In genomic region chr2:135101943-135102342, GRCm38 (mm10) we compare ENCODE assay signal across 15 mouse cellular contexts.
"Had no signal": no experiment of that assay in that cellular context is flagged by ENCODE, and none has a peak within 500 bp of the region (broad histone marks: within the 10 kb centered on the region; RNA-seq: fewer than 3 reads in every experiment).

No protein-coding gene starts in this region.

- H3K36me3 ChIP-seq: kidney, embryonic 15.5 days; limb, embryonic 10.5 days; liver, embryonic 15.5 days; midbrain, embryonic 10.5 days had no signal

- H3K9ac ChIP-seq: kidney, embryonic 15.5 days; liver, embryonic 15.5 days had no signal

- H3K9me3 ChIP-seq: kidney, embryonic 15.5 days; limb, embryonic 10.5 days; liver, embryonic 15.5 days; midbrain, embryonic 10.5 days had no signal

- H3K27me3 ChIP-seq: kidney, embryonic 15.5 days; liver, embryonic 15.5 days had no signal

- H3K4me2 ChIP-seq: kidney, embryonic 15.5 days; liver, embryonic 11.5 days; liver, embryonic 15.5 days had no signal

- H3K4me3 ChIP-seq: kidney, embryonic 15.5 days; left cerebral cortex, adult 2 months; limb, embryonic 10.5 days; liver, embryonic 15.5 days; midbrain, embryonic 10.5 days had no signal

- ATAC-seq: lung, postnatal 0 days had no signal

- H3K4me1 ChIP-seq: kidney, embryonic 15.5 days; liver, embryonic 15.5 days; midbrain, embryonic 10.5 days had no signal

- DNase-seq: kidney, postnatal 14 days; lung, adult 2 months; lung, postnatal 36 days; retina, postnatal 1 day; right cerebral cortex, postnatal 4 days; spleen, adult 18-20 months; thymus, adult 2 months; thymus, postnatal 25 days had no signal

- H3K27ac ChIP-seq: kidney, embryonic 15.5 days; left cerebral cortex, adult 2 months; limb, embryonic 10.5 days; liver, embryonic 15.5 days; midbrain, embryonic 10.5 days had no signal
